Mouse (Mus musculus) liver, embryonic 14.5 days (tissue): ENCODE data around the gene Gphn. TPM values are rescaled to one million over a fixed set of nuclear protein-coding genes. Genes with fewer than 3 reads are reported as not detected.
A peak's percentile ranks its signal among the peaks of the same experiment; 100 is the strongest.

ENCODE experiments used
- ATAC-seq: fragments of 200-750 bp; cut with Nextera tagmentation; 2 replicates; pipeline ENCODE4 v1.8.0; 2017; ENCODE audit warnings: moderate number of reproducible peaks, mild to moderate bottlenecking, moderate library complexity; ENCODE audit not compliant: insufficient read depth
- DNase-seq, 3 experiments: peaks; one replicate each; pipeline ENCODE4 v3.0.0-alpha.2; 2012 to 2013; ENCODE audit warnings: low read depth in 3 of 3, low spot score in 3 of 3
- H3K27ac ChIP-seq: fragments of 300-500 bp; sonication (generic); 2 replicates; pipeline ENCODE4 v1.5.1; 2014; ENCODE audit warnings: moderate library complexity, mild to moderate bottlenecking, control low read depth, inconsistent platforms
- H3K27me3 ChIP-seq: fragments of 300-500 bp; sonication (generic); 2 replicates; pipeline ENCODE4 v1.6.1; 2014; ENCODE audit warnings: mild to moderate bottlenecking, low read length, moderate library complexity; ENCODE audit not compliant: control insufficient read depth, insufficient read depth
- H3K36me3 ChIP-seq: fragments of 300-500 bp; sonication (generic); replicated peaks from 2 replicates; pipeline ENCODE4 v1.6.1; 2014; ENCODE audit warnings: low read depth; ENCODE audit not compliant: control insufficient read depth, insufficient read depth
- H3K4me1 ChIP-seq, 2 experiments: fragments of 200-500 bp in 1 of 2; fragments of 300-500 bp in 1 of 2; sonication (generic) in 1 of 2; replicated peaks; 2 replicates each; pipeline ENCODE4 v1.6.1; 2012 to 2014; ENCODE audit warnings: antibody characterized with exemption in 1 of 2, inconsistent platforms in 1 of 2, low read length in 1 of 2; ENCODE audit not compliant: control insufficient read depth in 2 of 2, insufficient read depth in 2 of 2
- H3K4me2 ChIP-seq: fragments of 300-500 bp; sonication (generic); 2 replicates; pipeline ENCODE4 v1.6.1; 2014; ENCODE audit warnings: low read depth, mild to moderate bottlenecking, control low read depth, moderate library complexity
- H3K4me3 ChIP-seq, 2 experiments: fragments of 200-500 bp in 1 of 2; fragments of 300-500 bp in 1 of 2; sonication (generic) in 1 of 2; 2 replicates each; pipeline ENCODE4 v1.5.1; 2012 to 2014; ENCODE audit warnings: low read depth in 2 of 2, low read length in 2 of 2, mild to moderate bottlenecking in 2 of 2, control low read depth in 1 of 2, inconsistent platforms in 1 of 2, moderate library complexity in 1 of 2; ENCODE audit not compliant: insufficient read depth in 1 of 2
- H3K9ac ChIP-seq: fragments of 300-500 bp; sonication (generic); replicated peaks from 2 replicates; pipeline ENCODE4 v1.6.1; 2014; ENCODE audit warnings: mild to moderate bottlenecking, control low read depth, moderate library complexity
- H3K9me3 ChIP-seq: fragments of 300-500 bp; sonication (generic); 2 replicates; pipeline ENCODE4 v1.6.1; 2016; ENCODE audit warnings: low read length, mixed read lengths; ENCODE audit not compliant: control insufficient read depth
- CTCF ChIP-seq: IDR thresholded peaks from 2 replicates; pipeline ENCODE4 v1.5.1; 2016; ENCODE audit warnings: antibody characterized with exemption, low read depth, control low read depth
- EP300 ChIP-seq: IDR thresholded peaks from 2 replicates; pipeline ENCODE4 v1.6.1; 2016; ENCODE audit warnings: antibody characterized with exemption, low read depth
- WGBS: fragments of 180-500 bp; shearing (Covaris S2); extraction: QIAGEN DNeasy Blood & Tissue Kit; methylation state at CpG from one replicate; pipeline ENCODE4 v1.1.7; 2014; ENCODE audit not compliant: insufficient replicate concordance; 5-methylcytosine and 5-hydroxymethylcytosine counted together
- polyA plus RNA-seq, 2 experiments: library from polyadenylated mRNA; depleted of rRNA in 1 of 2; stranded (reverse) in 1 of 2; unstranded in 1 of 2; fragments of >200 nt; fragmentation: Nextera tagmentation in 1 of 2; extraction: Ambion mirVana in 1 of 2; gene quantifications; 2 replicates each; pipeline versions ENCODE4 v1.2.1 to v1.2.3; 2012 to 2014

The Gphn gene
- polyA plus RNA-seq, 2 experiments, result 4.7 TPM

DNA sequence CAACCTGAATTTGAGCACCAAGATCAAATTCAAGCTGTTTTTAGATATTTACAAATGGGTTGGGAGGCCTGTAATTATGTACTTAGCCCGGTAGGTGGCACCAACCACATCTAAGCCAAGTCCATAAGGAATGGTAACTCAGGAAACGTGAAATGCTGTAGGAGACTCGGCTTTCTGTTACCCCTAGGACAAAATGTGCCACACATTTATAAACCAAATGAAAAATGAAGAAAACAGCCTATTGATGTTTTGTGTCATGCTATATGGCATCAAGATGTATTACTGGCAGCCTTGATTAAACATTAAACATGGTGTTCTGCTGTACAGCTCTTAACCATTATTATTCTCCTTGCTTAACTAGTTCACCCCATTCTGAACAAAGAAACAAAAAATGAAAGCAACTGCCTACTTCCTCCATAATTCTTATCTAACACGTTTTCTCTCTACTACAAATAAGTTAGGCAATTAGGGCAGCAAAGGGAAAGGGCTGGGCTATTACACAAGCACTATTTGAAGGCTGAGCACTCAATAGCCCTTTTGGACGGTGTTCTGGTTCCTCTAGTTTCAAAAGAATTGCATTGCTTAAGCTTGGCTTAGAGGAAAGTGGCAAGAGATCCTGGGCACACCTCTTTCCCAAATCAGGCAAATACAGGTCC lies 20.1 kb upstream of the Gphn start:
- H3K27ac ChIP-seq, result no peak overlapping the region
- 0 out of 2 replicates have a peak, but pooled peaks have one; percentile 56 for ATAC-seq

DNA sequence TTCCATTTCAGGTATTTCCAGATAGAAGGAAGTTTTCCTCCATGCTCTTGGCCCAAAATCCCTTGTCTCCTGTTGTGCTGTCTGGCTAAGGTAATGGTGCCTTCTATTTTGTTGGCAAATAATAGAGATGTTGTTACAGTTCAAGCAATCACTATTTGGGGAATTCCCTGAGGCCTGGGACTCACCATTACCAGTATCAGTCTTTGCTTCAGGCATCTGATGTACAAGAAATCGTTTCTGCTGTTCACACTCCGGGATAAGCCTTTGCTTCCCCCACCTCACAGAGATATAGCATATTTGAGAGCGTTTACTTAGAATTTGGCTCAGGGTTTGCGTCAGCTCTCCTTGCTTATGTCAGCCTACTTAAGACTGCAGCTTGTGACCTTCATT lies 19.6 kb upstream of the Gphn start:
- no peak for DNase-seq
- Histone ChIP-seq H3K4me2 (no peak overlapping the region), H3K4me3 (no peak overlapping the region), H3K36me3 (no peaks in the 10 kb centered on the region), H3K27ac (no peak overlapping the region), H3K9me3 (no peaks in the 10 kb centered on the region), H3K9ac (no peak overlapping the region), H3K27me3 (no peaks in the 10 kb centered on the region), H3K4me1 (0 out of 4 replicates have a peak, but pooled peaks cover 0 to 2% of the 10 kb centered on the region in 2 experiments)
- ATAC-seq, result no peak
- no peak for TF ChIP-seq EP300
- WGBS, result 54% methylated on average over 4 of the region's 4 CpGs

More for the DNA sequence above, 20.1 kb upstream of the Gphn start:
- peak; percentile 38 to 47 (median 45) for DNase-seq
- no peaks in the 10 kb centered on the region for H3K9me3 ChIP-seq
- peak; percentile 72 for TF ChIP-seq CTCF
- no peak for TF ChIP-seq EP300
- H3K4me2 ChIP-seq, result peak overlapping the region; percentile 47
- no peak overlapping the region for H3K4me3 ChIP-seq
- 7% methylated on average over 5 of the region's 5 CpGs for WGBS
- no peaks in the 10 kb centered on the region for H3K36me3 ChIP-seq
- no peaks in the 10 kb centered on the region for H3K27me3 ChIP-seq
- no peak overlapping the region for H3K9ac ChIP-seq
- 0 out of 4 replicates have a peak, but pooled peaks cover 0 to 2% of the 10 kb centered on the region in 2 experiments for H3K4me1 ChIP-seq

- Histone ChIP-seq H3K36me3 (no peaks in the 10 kb centered on the region), H3K9me3 (no peaks in the 10 kb centered on the region), H3K4me2 (no peak overlapping the region), H3K4me3 (no peak overlapping the region), H3K27me3 (no peaks in the 10 kb centered on the region), H3K9ac (no peak overlapping the region), H3K4me1 (0 out of 4 replicates have a peak, but pooled peaks cover 0 to 2% of the 10 kb centered on the region in 2 experiments), H3K27ac (no peak overlapping the region)
- DNase-seq, result no peak
- WGBS, result 67% methylated on average over 2 of the region's 2 CpGs
- no peak for ATAC-seq
- TF ChIP-seq EP300 (no peak), CTCF (no peak)
Measured at GRCm38 (mm10) chr12:78209856-78210255, 16.3 kb upstream of the Gphn start.

DNA sequence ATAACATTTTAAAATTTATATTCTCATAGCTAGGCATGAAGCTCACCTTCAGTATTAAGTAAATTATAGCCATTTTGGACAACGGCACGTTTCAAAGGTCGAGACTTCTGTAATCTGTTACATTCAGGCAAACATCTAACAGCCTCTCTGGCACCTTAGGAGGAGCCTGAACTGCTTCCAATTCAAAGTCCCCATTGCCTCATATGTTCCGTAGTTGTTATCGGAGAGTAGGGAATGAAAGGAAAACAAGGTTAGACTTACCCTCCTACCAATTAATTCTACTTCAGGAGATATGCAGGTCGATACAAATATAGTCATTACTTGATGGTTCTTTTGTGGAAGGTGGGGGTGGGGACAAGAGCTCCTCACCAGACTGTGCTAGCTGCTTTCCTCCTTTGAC lies 10.7 kb upstream of the Gphn start:
- Histone ChIP-seq H3K4me3 (no peak overlapping the region), H3K9me3 (no peaks in the 10 kb centered on the region), H3K4me2 (no peak overlapping the region), H3K4me1 (no peaks in the 10 kb centered on the region), H3K9ac (no peak overlapping the region), H3K27me3 (no peaks in the 10 kb centered on the region), H3K36me3 (no peaks in the 10 kb centered on the region), H3K27ac (no peak overlapping the region)
- DNase-seq (no peak), ATAC-seq (no peak)
- TF ChIP-seq CTCF (no peak), EP300 (no peak)
- 69% methylated on average over 6 of the region's 6 CpGs for WGBS

DNA sequence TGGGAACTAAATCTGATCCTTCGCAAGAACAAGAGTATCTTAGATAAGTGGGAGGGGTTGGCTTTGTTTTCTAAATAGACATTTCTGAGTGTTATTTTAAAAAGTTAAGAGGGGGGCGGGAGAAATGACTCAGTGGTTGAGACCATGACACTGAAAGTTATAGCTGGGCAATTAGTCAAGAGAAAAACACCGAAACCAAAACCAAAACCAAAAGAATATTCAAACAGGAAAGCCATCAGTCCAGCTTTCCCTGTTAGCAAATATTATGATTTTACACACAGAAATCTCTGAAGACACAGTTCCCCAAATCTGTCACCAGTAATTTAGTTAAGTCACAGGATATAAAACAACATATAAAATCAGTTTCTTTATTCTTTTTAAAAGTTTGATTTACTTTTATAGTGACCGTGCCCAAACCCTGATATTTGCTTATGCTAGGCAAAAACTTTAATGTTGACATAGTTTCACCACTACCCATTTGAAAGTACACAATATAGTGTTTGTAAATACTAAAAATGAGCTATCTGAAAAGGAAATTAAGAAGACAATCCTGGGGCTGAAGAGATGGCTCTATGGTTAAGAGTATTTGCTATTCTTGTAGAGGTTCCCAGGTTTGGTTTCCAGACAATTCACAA lies 6.9 kb upstream of the Gphn start:
- no peak for TF ChIP-seq EP300
- no peak for TF ChIP-seq CTCF
- ATAC-seq (no peak), DNase-seq (no peak)
- Histone ChIP-seq H3K27ac (no peak overlapping the region), H3K9ac (no peak overlapping the region), H3K4me3 (no peak overlapping the region), H3K36me3 (no peaks in the 10 kb centered on the region), H3K4me1 (no peaks in the 10 kb centered on the region), H3K9me3 (no peaks in the 10 kb centered on the region), H3K27me3 (no peaks in the 10 kb centered on the region), H3K4me2 (no peak overlapping the region)
- WGBS, result 68% methylated on average over 4 of the region's 4 CpGs
